Mouse (Mus musculus) heart, embryonic 15.5 days (tissue): ENCODE measurements at regions not wholly inside any gene's neighbourhood (a gene's known extent, or its start where the extent isn't known, plus 50 kb on each side); places are given as distances from the start of the nearest gene placed in this dataset.

Experiments
- ATAC-seq: fragments of 200-750 bp; cut with Nextera tagmentation; replicated peaks from 2 replicates; pipeline ENCODE4 v1.8.0; 2017; ENCODE audit warnings: low read depth, moderate TSS enrichment; ENCODE audit not compliant: insufficient number of reproducible peaks, insufficient read depth, low FRiP score
- H3K27ac ChIP-seq: fragments of 300-500 bp; sonication (generic); 2 replicates; pipeline ENCODE4 v1.5.1; 2015; ENCODE audit warnings: mild to moderate bottlenecking, inconsistent platforms
- H3K27me3 ChIP-seq: fragments of 300-500 bp; sonication (generic); 2 replicates; pipeline ENCODE4 v1.6.1; 2015; ENCODE audit warnings: inconsistent platforms
- H3K36me3 ChIP-seq: fragments of 300-500 bp; sonication (generic); 2 replicates; pipeline ENCODE4 v1.6.1; 2015; ENCODE audit warnings: mild to moderate bottlenecking, inconsistent platforms
- H3K4me1 ChIP-seq: fragments of 300-500 bp; sonication (generic); replicated peaks from 2 replicates; pipeline ENCODE4 v1.6.1; 2015; ENCODE audit warnings: inconsistent platforms
- H3K4me2 ChIP-seq: fragments of 300-500 bp; sonication (generic); 2 replicates; pipeline ENCODE4 v1.6.1; 2015; ENCODE audit warnings: inconsistent platforms, mild to moderate bottlenecking, moderate library complexity
- H3K4me3 ChIP-seq: fragments of 300-500 bp; sonication (generic); 2 replicates; pipeline ENCODE4 v1.5.1; 2015; ENCODE audit warnings: mild to moderate bottlenecking, inconsistent platforms
- H3K9ac ChIP-seq: fragments of 300-500 bp; sonication (generic); 2 replicates; pipeline ENCODE4 v1.6.1; 2015; ENCODE audit warnings: mild to moderate bottlenecking, inconsistent platforms
- H3K9me3 ChIP-seq: fragments of 300-500 bp; sonication (generic); replicated peaks from 2 replicates; pipeline ENCODE4 v1.6.1; 2016; ENCODE audit warnings: inconsistent platforms
- WGBS: fragments of 180-500 bp; shearing (Covaris S2); methylation state at CpG from one replicate; pipeline ENCODE4 v1.1.7; 2015; ENCODE audit warnings: mixed read lengths; 5-methylcytosine and 5-hydroxymethylcytosine counted together

GRCm38 (mm10) chr2:115131746-115132145 is 449.8 kb upstream of the BC052040 start:
- Histone ChIP-seq H3K36me3 (no peaks in the 10 kb centered on the region), H3K9ac (no peak overlapping the region), H3K27ac (no peak overlapping the region), H3K4me3 (no peak overlapping the region), H3K4me2 (no peak overlapping the region), H3K27me3 (no peaks in the 10 kb centered on the region), H3K9me3 (no peaks in the 10 kb centered on the region), H3K4me1 (no peaks in the 10 kb centered on the region)
- WGBS, result 57% methylated on average over 2 of the region's 2 CpGs
- ATAC-seq, result no peak

- Histone ChIP-seq H3K36me3 (no peaks in the 10 kb centered on the region), H3K27me3 (no peaks in the 10 kb centered on the region), H3K27ac (no peak overlapping the region), H3K9me3 (no peaks in the 10 kb centered on the region), H3K4me3 (no peak overlapping the region), H3K9ac (no peak overlapping the region), H3K4me1 (no peaks in the 10 kb centered on the region), H3K4me2 (no peak overlapping the region)
- WGBS, result 46% methylated on average over 1 of the region's 1 CpGs
- ATAC-seq, result no peak
Observed at GRCm38 (mm10) chr2:115132165-115132592, 449.3 kb upstream of the BC052040 start.

GRCm38 (mm10) chr2:115141416-115141815 is 440.1 kb upstream of the BC052040 start:
- H3K4me2 ChIP-seq, result no peak overlapping the region
- H3K9me3 ChIP-seq, result no peaks in the 10 kb centered on the region
- H3K4me3 ChIP-seq, result no peak overlapping the region
- ATAC-seq, result no peak
- H3K27me3 ChIP-seq, result no peaks in the 10 kb centered on the region
- H3K27ac ChIP-seq, result no peak overlapping the region
- H3K36me3 ChIP-seq, result no peaks in the 10 kb centered on the region
- H3K4me1 ChIP-seq, result no peaks in the 10 kb centered on the region
- no peak overlapping the region for H3K9ac ChIP-seq

GRCm38 (mm10) chr2:115172111-115172510 is 409.4 kb upstream of the BC052040 start:
- Histone ChIP-seq H3K9ac (no peak overlapping the region), H3K27me3 (no peaks in the 10 kb centered on the region), H3K27ac (no peak overlapping the region), H3K9me3 (no peaks in the 10 kb centered on the region), H3K4me1 (no peaks in the 10 kb centered on the region), H3K4me2 (no peak overlapping the region), H3K36me3 (no peaks in the 10 kb centered on the region), H3K4me3 (no peak overlapping the region)
- ATAC-seq, result no peak
- 66% methylated on average over 5 of the region's 5 CpGs for WGBS

- no peak overlapping the region for H3K9ac ChIP-seq
- ATAC-seq, result no peak
- H3K4me1 ChIP-seq, result no peaks in the 10 kb centered on the region
- H3K36me3 ChIP-seq, result no peaks in the 10 kb centered on the region
- 80% methylated on average over 1 of the region's 1 CpGs for WGBS
- no peak overlapping the region for H3K4me3 ChIP-seq
- no peaks in the 10 kb centered on the region for H3K27me3 ChIP-seq
- no peaks in the 10 kb centered on the region for H3K9me3 ChIP-seq
- no peak overlapping the region for H3K4me2 ChIP-seq
- no peak overlapping the region for H3K27ac ChIP-seq
Observed at GRCm38 (mm10) chr2:115177076-115177475, 404.4 kb upstream of the BC052040 start.

- H3K9me3 ChIP-seq, result no peaks in the 10 kb centered on the region
- WGBS, result 71% methylated on average over 1 of the region's 1 CpGs
- no peak for ATAC-seq
- H3K4me1 ChIP-seq, result no peaks in the 10 kb centered on the region
- no peak overlapping the region for H3K4me2 ChIP-seq
- H3K4me3 ChIP-seq, result no peak overlapping the region
- no peaks in the 10 kb centered on the region for H3K27me3 ChIP-seq
- no peak overlapping the region for H3K9ac ChIP-seq
- H3K27ac ChIP-seq, result no peak overlapping the region
- H3K36me3 ChIP-seq, result no peaks in the 10 kb centered on the region
Observed at GRCm38 (mm10) chr2:115177896-115178295, 403.6 kb upstream of the BC052040 start.

- no peak overlapping the region for H3K27ac ChIP-seq
- H3K9ac ChIP-seq, result no peak overlapping the region
- no peaks in the 10 kb centered on the region for H3K36me3 ChIP-seq
- H3K9me3 ChIP-seq, result no peaks in the 10 kb centered on the region
- H3K4me1 ChIP-seq, result no peaks in the 10 kb centered on the region
- no peak overlapping the region for H3K4me3 ChIP-seq
- no peak for ATAC-seq
- H3K4me2 ChIP-seq, result no peak overlapping the region
- no peaks in the 10 kb centered on the region for H3K27me3 ChIP-seq
Observed at GRCm38 (mm10) chr2:115211191-115211590, 370.3 kb upstream of the BC052040 start.

- Histone ChIP-seq H3K36me3 (no peaks in the 10 kb centered on the region), H3K9me3 (no peaks in the 10 kb centered on the region), H3K9ac (no peak overlapping the region), H3K4me3 (no peak overlapping the region), H3K4me2 (no peak overlapping the region), H3K4me1 (no peaks in the 10 kb centered on the region), H3K27me3 (no peaks in the 10 kb centered on the region), H3K27ac (no peak overlapping the region)
- no peak for ATAC-seq
- WGBS, result 46% methylated on average over 18 of the region's 18 CpGs
Observed at GRCm38 (mm10) chr2:115213181-115213970, 368.1 kb upstream of the BC052040 start.

GRCm38 (mm10) chr2:115214292-115214691 is 367.2 kb upstream of the BC052040 start:
- no peaks in the 10 kb centered on the region for H3K36me3 ChIP-seq
- H3K4me2 ChIP-seq, result no peak overlapping the region
- no peak for ATAC-seq
- H3K4me3 ChIP-seq, result no peak overlapping the region
- no peaks in the 10 kb centered on the region for H3K9me3 ChIP-seq
- WGBS, result 64% methylated on average over 6 of the region's 6 CpGs
- H3K27me3 ChIP-seq, result no peaks in the 10 kb centered on the region
- no peak overlapping the region for H3K27ac ChIP-seq
- H3K4me1 ChIP-seq, result no peaks in the 10 kb centered on the region
- no peak overlapping the region for H3K9ac ChIP-seq

- Histone ChIP-seq H3K9ac (no peak overlapping the region), H3K27me3 (no peaks in the 10 kb centered on the region), H3K4me2 (no peak overlapping the region), H3K36me3 (no peaks in the 10 kb centered on the region), H3K4me3 (no peak overlapping the region), H3K4me1 (no peaks in the 10 kb centered on the region), H3K27ac (no peak overlapping the region), H3K9me3 (0 out of 2 replicates have a peak, but pooled peaks cover 4% of the 10 kb centered on the region)
- 61% methylated on average over 4 of the region's 4 CpGs for WGBS
- no peak for ATAC-seq
Observed at GRCm38 (mm10) chr2:115230041-115230440, 351.5 kb upstream of the BC052040 start.

- no peak overlapping the region for H3K9ac ChIP-seq
- H3K36me3 ChIP-seq, result no peaks in the 10 kb centered on the region
- H3K9me3 ChIP-seq, result no peaks in the 10 kb centered on the region
- H3K4me1 ChIP-seq, result no peaks in the 10 kb centered on the region
- no peak overlapping the region for H3K4me2 ChIP-seq
- no peaks in the 10 kb centered on the region for H3K27me3 ChIP-seq
- H3K4me3 ChIP-seq, result no peak overlapping the region
- ATAC-seq, result no peak
- WGBS, result 83% methylated on average over 4 of the region's 4 CpGs
- H3K27ac ChIP-seq, result no peak overlapping the region
Observed at GRCm38 (mm10) chr2:115247673-115248072, 333.8 kb upstream of the BC052040 start.
